Comparison of ENCODE assay signal across 27 mouse cellular contexts in the genomic region with DNA sequence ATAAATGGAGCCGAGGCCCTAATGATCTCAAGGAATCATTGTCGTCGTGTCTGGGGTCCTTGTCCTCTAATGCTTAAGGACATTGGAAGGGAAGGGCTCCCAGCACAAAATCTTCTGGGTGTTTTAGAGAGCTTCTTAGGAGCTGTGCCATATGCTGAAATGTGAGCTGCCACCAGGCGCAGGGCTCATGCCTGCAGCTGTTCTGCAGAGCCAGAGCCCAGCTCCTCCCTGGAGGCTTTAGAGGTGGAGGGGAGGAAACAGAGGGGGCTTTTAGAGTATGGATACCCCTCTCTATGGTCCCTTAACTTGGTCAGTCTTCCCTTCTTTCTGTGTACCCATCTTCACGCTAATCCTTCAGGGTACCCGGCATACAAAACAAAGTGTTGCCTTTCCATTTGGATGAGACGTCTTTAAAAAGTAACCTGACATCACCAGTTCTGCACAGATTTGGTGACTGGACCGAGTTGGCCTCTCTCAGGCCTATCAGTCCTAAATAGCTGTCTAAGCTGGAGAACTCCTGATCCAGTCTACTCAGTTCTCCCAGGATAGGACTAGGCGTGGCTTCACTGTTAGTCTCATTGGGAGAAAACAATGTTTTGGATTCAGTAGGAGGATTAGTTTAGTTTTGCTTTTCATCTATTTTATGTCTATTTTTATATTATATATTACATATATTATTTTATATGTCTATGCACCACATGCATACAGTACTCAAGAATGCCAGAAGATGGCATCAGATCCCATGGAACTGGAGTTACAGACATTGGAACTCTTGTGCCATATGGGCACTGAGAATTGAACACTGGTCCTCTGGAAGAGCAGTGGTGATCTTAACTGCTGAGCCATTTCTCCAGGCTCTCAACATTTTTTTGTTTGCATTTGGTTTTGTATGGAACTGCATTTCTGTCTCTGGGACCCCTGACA. TPM values are rescaled to one million over a fixed set of nuclear protein-coding genes. Genes with fewer than 3 reads are reported as not detected.
DNase-seq lines count a peak whose midpoint lies in the region; ATAC-seq and TF ChIP-seq lines count a peak whose summit lies in the region.
"Had no signal": no experiment of that assay in that cellular context is flagged by ENCODE, and none has a peak within 500 bp of the region (broad histone marks: within the 10 kb centered on the region; RNA-seq: fewer than 3 reads in every experiment).

No protein-coding gene starts in this region.

- peaks cover 20% of the 10 kb centered on the region for H3K36me3 ChIP-seq in intestine, postnatal 0 days (ENCODE audit: control insufficient read depth, insufficient read depth)
- peaks cover 10% of the 10 kb centered on the region for H3K36me3 ChIP-seq in intestine, embryonic 16.5 days (ENCODE audit: control insufficient read depth, insufficient read depth, low read length)
- H3K36me3 ChIP-seq in testis, adult 2 months (ENCODE audit: control insufficient read depth, insufficient read depth, low read length): no peaks in the 10 kb centered on the region
- no peaks in the 10 kb centered on the region for H3K36me3 ChIP-seq in hindbrain, postnatal 0 days (ENCODE audit: insufficient read depth, low read length)

- no peak overlapping the region for H3K9ac ChIP-seq in intestine, postnatal 0 days (ENCODE audit: low read depth, low read length)
- H3K9ac ChIP-seq in intestine, embryonic 16.5 days (ENCODE audit: low read depth, low read length): no peak overlapping the region
- H3K9ac ChIP-seq in hindbrain, postnatal 0 days (replicated peaks; ENCODE audit: low read length): no peak overlapping the region
- H3K9ac ChIP-seq: heart, embryonic 15.5 days; liver, embryonic 13.5 days; midbrain, embryonic 12.5 days; stomach, embryonic 15.5 days had no signal

- WGBS in intestine, postnatal 0 days: 89% methylated on average over 9 of the region's 9 CpGs
- 92% methylated on average over 9 of the region's 9 CpGs for WGBS in intestine, embryonic 16.5 days
- 88% methylated on average over 9 of the region's 9 CpGs for WGBS in hindbrain, postnatal 0 days

- TF ChIP-seq POLR2A in testis, adult 2 months (IDR thresholded peaks at IDR 0.05; ENCODE audit: control insufficient read depth, low read depth, low read length): no peak

- H3K27ac ChIP-seq in intestine, postnatal 0 days (ENCODE audit: low read depth, low read length): no peak overlapping the region
- no peak overlapping the region for H3K27ac ChIP-seq in intestine, embryonic 16.5 days (ENCODE audit: low read length)
- peak overlapping the region; percentile 45; the same call in 1 of the 2 replicates for H3K27ac ChIP-seq in testis, adult 2 months (ENCODE audit: control insufficient read depth, insufficient read depth, low read depth, low read length)
- H3K27ac ChIP-seq in hindbrain, postnatal 0 days: no peak overlapping the region
- H3K27ac ChIP-seq: heart, embryonic 15.5 days; left cerebral cortex, adult 2 months; liver, embryonic 13.5 days; midbrain, embryonic 12.5 days; stomach, embryonic 15.5 days had no signal

- no peaks in the 10 kb centered on the region for H3K27me3 ChIP-seq in intestine, postnatal 0 days (replicated peaks; ENCODE audit: control insufficient read depth, insufficient read depth, low read length)
- no peaks in the 10 kb centered on the region for H3K27me3 ChIP-seq in intestine, embryonic 16.5 days (replicated peaks; ENCODE audit: control insufficient read depth, insufficient read depth, low read length)
- no peaks in the 10 kb centered on the region for H3K27me3 ChIP-seq in testis, adult 2 months (ENCODE audit: control insufficient read depth, insufficient read depth, low read length)
- no peaks in the 10 kb centered on the region for H3K27me3 ChIP-seq in hindbrain, postnatal 0 days (ENCODE audit: insufficient read depth, low read length)
- H3K27me3 ChIP-seq: heart, embryonic 15.5 days; liver, embryonic 13.5 days; stomach, embryonic 15.5 days had no signal

- no peaks in the 10 kb centered on the region for H3K9me3 ChIP-seq in intestine, postnatal 0 days (ENCODE audit: control insufficient read depth)
- H3K9me3 ChIP-seq in intestine, embryonic 16.5 days (ENCODE audit: control insufficient read depth, low read length): no peaks in the 10 kb centered on the region
- H3K9me3 ChIP-seq in hindbrain, postnatal 0 days (ENCODE audit: low read length): no peaks in the 10 kb centered on the region
- H3K9me3 ChIP-seq: heart, embryonic 15.5 days; liver, embryonic 13.5 days; midbrain, embryonic 12.5 days; stomach, embryonic 15.5 days had no signal

- no peak for ATAC-seq in intestine, postnatal 0 days
- ATAC-seq in intestine, embryonic 16.5 days: no peak
- no peak for ATAC-seq in hindbrain, postnatal 0 days
- ATAC-seq: forebrain, embryonic 14.5 days; hindbrain, embryonic 16.5 days had no signal

- no peak overlapping the region for H3K4me3 ChIP-seq in intestine, postnatal 0 days (ENCODE audit: low read depth, low read length)
- no peak overlapping the region for H3K4me3 ChIP-seq in intestine, embryonic 16.5 days (ENCODE audit: low read length)
- H3K4me3 ChIP-seq in testis, adult 2 months (ENCODE audit: control insufficient read depth, low read depth, low read length): no peak overlapping the region
- no peak overlapping the region for H3K4me3 ChIP-seq in hindbrain, postnatal 0 days (ENCODE audit: low read length)
- H3K4me3 ChIP-seq: erythroblast, embryonic 14.5 days; heart, embryonic 15.5 days; left cerebral cortex, adult 2 months; liver, embryonic 13.5 days; midbrain, embryonic 12.5 days; stomach, embryonic 15.5 days had no signal

- no peaks in the 10 kb centered on the region for H3K4me1 ChIP-seq in intestine, postnatal 0 days (replicated peaks; ENCODE audit: control insufficient read depth, insufficient read depth, low read length)
- peaks cover 15% of the 10 kb centered on the region for H3K4me1 ChIP-seq in intestine, embryonic 16.5 days (ENCODE audit: control insufficient read depth, insufficient read depth, low read length)
- H3K4me1 ChIP-seq in testis, adult 2 months (ENCODE audit: control insufficient read depth, insufficient read depth, low read length): peaks cover 2% of the 10 kb centered on the region
- peaks cover 12% of the 10 kb centered on the region for H3K4me1 ChIP-seq in hindbrain, postnatal 0 days (ENCODE audit: insufficient read depth, low read length)

- DNase-seq in testis, postnatal 10 days (ENCODE audit: low spot score): no peak
- peak; percentile 56 to 58 for DNase-seq in gastrocnemius, adult 8-10 months (ENCODE audit: low spot score in 2 of 2)
- DNase-seq in hindbrain, postnatal 0 days (ENCODE audit: low spot score): no peak
- no peak for DNase-seq in Muller cell, postnatal 12 days (ENCODE audit: inconsistent ontology term)
- DNase-seq in yolk sac, embryonic 10.5 days (ENCODE audit: low spot score): no peak
- DNase-seq: cerebellum, adult 8-10 months; heart, adult 18-20 months; kidney, adult 18-20 months; kidney, postnatal 25 days; layer of hippocampus, adult 9-11 months; liver, embryonic 13.5 days; right cerebral cortex, postnatal 14 days had no signal

- no peak overlapping the region for H3K4me2 ChIP-seq in intestine, postnatal 0 days (replicated peaks; ENCODE audit: low read depth)
- no peak overlapping the region for H3K4me2 ChIP-seq in intestine, embryonic 16.5 days (ENCODE audit: low read depth, low read length)
- no peak overlapping the region for H3K4me2 ChIP-seq in hindbrain, postnatal 0 days (ENCODE audit: low read depth, low read length)
- H3K4me2 ChIP-seq: heart, embryonic 15.5 days; liver, embryonic 13.5 days; midbrain, embryonic 12.5 days; stomach, embryonic 15.5 days had no signal

- TF ChIP-seq CTCF in intestine, postnatal 0 days (IDR thresholded peaks at IDR 0.05; ENCODE audit: low read depth): peak; percentile 34
- TF ChIP-seq CTCF in testis, adult 2 months (IDR thresholded peaks at IDR 0.05; ENCODE audit: control insufficient read depth, insufficient read depth, insufficient replicate concordance, low read depth, low read length): no peak
- no peak for TF ChIP-seq CTCF in hindbrain, postnatal 0 days (IDR thresholded peaks at IDR 0.05; ENCODE audit: low read depth)

RNA-seq across cellular contexts. Expression of a gene that starts 3.2 kb away (rescaled TPM):
- 77.3 and 81.4 TPM in 2 replicates for polyA plus RNA-seq in intestine, postnatal 0 days (2015; fragmentation: Nextera tagmentation; extraction: Ambion mirVana)
- polyA plus RNA-seq in intestine, embryonic 16.5 days (2015; fragmentation: Nextera tagmentation; extraction: Ambion mirVana): 78.7 and 82.8 TPM in 2 replicates
- polyA plus RNA-seq in testis, adult 2 months (2012; rRNA removed): 79.6 and 87.4 TPM in 2 replicates
- 100 to 1,000 TPM; 196 to 235 (median 208) TPM for total RNA-seq in gastrocnemius, adult 8-10 months (2022)
- total RNA-seq in hindbrain, postnatal 0 days (2014; rRNA removed): 115 and 120 TPM in 2 replicates
- polyA plus RNA-seq in hindbrain, postnatal 0 days (2015; fragmentation: Nextera tagmentation; extraction: Ambion mirVana): 79.7 and 81.2 TPM in 2 replicates

RNA-seq across cellular contexts. Expression of a gene that starts 6.6 kb away (rescaled TPM):
- 9.4 and 10.1 TPM in 2 replicates for polyA plus RNA-seq in intestine, postnatal 0 days (2015; fragmentation: Nextera tagmentation; extraction: Ambion mirVana)
- polyA plus RNA-seq in intestine, embryonic 16.5 days (2015; fragmentation: Nextera tagmentation; extraction: Ambion mirVana): 32.3 and 38.6 TPM in 2 replicates
- polyA plus RNA-seq in testis, adult 2 months (2012; rRNA removed): 30.4 and 40.5 TPM in 2 replicates
- 10 to 100 TPM; 79.7 to 98.2 (median 83.9) TPM for total RNA-seq in gastrocnemius, adult 8-10 months (2022)
- 5.6 and 10.8 TPM in 2 replicates for total RNA-seq in hindbrain, postnatal 0 days (2014; rRNA removed)
- polyA plus RNA-seq in hindbrain, postnatal 0 days (2015; fragmentation: Nextera tagmentation; extraction: Ambion mirVana): 11.2 and 11.3 TPM in 2 replicates

RNA-seq across cellular contexts. Expression of a gene that starts 26.2 kb away (rescaled TPM):
- polyA plus RNA-seq in intestine, postnatal 0 days (2015; fragmentation: Nextera tagmentation; extraction: Ambion mirVana): not detected in 2 replicates
- polyA plus RNA-seq in intestine, embryonic 16.5 days (2015; fragmentation: Nextera tagmentation; extraction: Ambion mirVana): 0.07 TPM in 1 of 2 replicates, not detected in the other
- polyA plus RNA-seq in testis, adult 2 months (2012; rRNA removed): 48.3 and 57.0 TPM in 2 replicates
- total RNA-seq in gastrocnemius, adult 8-10 months (2022): not detected
- not detected in 2 replicates for total RNA-seq in hindbrain, postnatal 0 days (2014; rRNA removed)
- not detected in 2 replicates for polyA plus RNA-seq in hindbrain, postnatal 0 days (2015; fragmentation: Nextera tagmentation; extraction: Ambion mirVana)
- total RNA-seq: heart, adult 18-20 months; hematopoietic stem cell, adult 5-6 weeks; left cerebral cortex, adult 2 months; megakaryocyte progenitor cell, adult 5-6 weeks had no signal
- polyA plus RNA-seq: forebrain, embryonic 14.5 days; heart, embryonic 15.5 days; limb, embryonic 11.5 days; liver, embryonic 13.5 days; lung, embryonic 16.5 days; midbrain, embryonic 12.5 days; neural tube, embryonic 14.5 days; stomach, embryonic 15.5 days had no signal

RNA-seq across cellular contexts. Expression of a gene that starts 43.4 kb away (rescaled TPM):
- polyA plus RNA-seq in intestine, postnatal 0 days (2015; fragmentation: Nextera tagmentation; extraction: Ambion mirVana): 7.2 and 8.1 TPM in 2 replicates
- polyA plus RNA-seq in intestine, embryonic 16.5 days (2015; fragmentation: Nextera tagmentation; extraction: Ambion mirVana): 19.0 and 20.5 TPM in 2 replicates
- 28.9 and 30.3 TPM in 2 replicates for polyA plus RNA-seq in testis, adult 2 months (2012; rRNA removed)
- 10 to 100 TPM; 19.0 to 22.2 (median 19.5) TPM for total RNA-seq in gastrocnemius, adult 8-10 months (2022)
- total RNA-seq in hindbrain, postnatal 0 days (2014; rRNA removed): 25.6 and 28.5 TPM in 2 replicates
- polyA plus RNA-seq in hindbrain, postnatal 0 days (2015; fragmentation: Nextera tagmentation; extraction: Ambion mirVana): 35.1 and 36.9 TPM in 2 replicates

RNA-seq across cellular contexts. Expression of a gene that starts 50.2 kb away (rescaled TPM):
- polyA plus RNA-seq in intestine, postnatal 0 days (2015; fragmentation: Nextera tagmentation; extraction: Ambion mirVana): 59.8 and 60.6 TPM in 2 replicates
- 84.9 and 88.6 TPM in 2 replicates for polyA plus RNA-seq in intestine, embryonic 16.5 days (2015; fragmentation: Nextera tagmentation; extraction: Ambion mirVana)
- 116 and 127 TPM in 2 replicates for polyA plus RNA-seq in testis, adult 2 months (2012; rRNA removed)
- total RNA-seq in gastrocnemius, adult 8-10 months (2022): 10 to 100 TPM in 3 of 4 experiments, 1 to 10 TPM in 1; 8.5 to 13.5 (median 11.1) TPM
- 189 and 200 TPM in 2 replicates for total RNA-seq in hindbrain, postnatal 0 days (2014; rRNA removed)
- polyA plus RNA-seq in hindbrain, postnatal 0 days (2015; fragmentation: Nextera tagmentation; extraction: Ambion mirVana): 100 and 106 TPM in 2 replicates

Comparison
In these comparisons a context has a peak if more than half of its experiments do, and no peak if none do; other contexts are left out.
1. DNase-seq: peak in gastrocnemius, adult 8-10 months (2 of 2); none in testis, postnatal 10 days (single experiment), hindbrain, postnatal 0 days (single experiment), Muller cell, postnatal 12 days (single experiment) and yolk sac, embryonic 10.5 days (single experiment).
2. RNA of a gene that starts 26.2 kb away (polyA plus RNA-seq): 48.3 to 57.0 TPM in testis, adult 2 months; 0.07 TPM in intestine, embryonic 16.5 days, not detected in hindbrain, postnatal 0 days and not detected in intestine, postnatal 0 days; every median in the first group is over 10 times any median in the second.